Mouse (Mus musculus) lung, embryonic 14.5 days (tissue): Measurements from ENCODE around the gene Dip2a. TPM values are rescaled to one million over a fixed set of nuclear protein-coding genes. Genes with fewer than 3 reads are reported as not detected.

Experiments used
- ATAC-seq: fragments of 200-750 bp; cut with Nextera tagmentation; 2 replicates; pipeline ENCODE4 v1.8.0; 2017; ENCODE audit warnings: mild to moderate bottlenecking, moderate TSS enrichment, moderate library complexity; ENCODE audit not compliant: insufficient read depth
- DNase-seq: peaks from one replicate; pipeline ENCODE4 v3.0.0-alpha.2; 2015
- H3K27ac ChIP-seq: fragments of 300-500 bp; sonication (generic); 2 replicates; pipeline ENCODE4 v1.5.1; 2014; ENCODE audit warnings: low read depth, mild to moderate bottlenecking, moderate library complexity
- H3K27me3 ChIP-seq: fragments of 300-500 bp; sonication (generic); 2 replicates; pipeline ENCODE4 v1.6.1; 2014; ENCODE audit warnings: low read length, control low read depth; ENCODE audit not compliant: insufficient read depth
- H3K36me3 ChIP-seq: fragments of 300-500 bp; sonication (generic); 2 replicates; pipeline ENCODE4 v1.6.1; 2014; ENCODE audit warnings: control low read depth; ENCODE audit not compliant: insufficient read depth
- H3K4me1 ChIP-seq: fragments of 300-500 bp; sonication (generic); 2 replicates; pipeline ENCODE4 v1.6.1; 2014; ENCODE audit warnings: antibody characterized with exemption, control low read depth; ENCODE audit not compliant: insufficient read depth
- H3K4me2 ChIP-seq: fragments of 300-500 bp; sonication (generic); 2 replicates; pipeline ENCODE4 v1.6.1; 2014; ENCODE audit warnings: mild to moderate bottlenecking
- H3K4me3 ChIP-seq: fragments of 300-500 bp; sonication (generic); 2 replicates; pipeline ENCODE4 v1.5.1; 2014; ENCODE audit warnings: low read depth, low read length
- H3K9ac ChIP-seq: fragments of 300-500 bp; sonication (generic); 2 replicates; pipeline ENCODE4 v1.6.1; 2014
- H3K9me3 ChIP-seq: fragments of 300-500 bp; sonication (generic); 2 replicates; pipeline ENCODE4 v1.6.1; 2016; ENCODE audit warnings: low read depth, low read length, control low read depth
- CTCF ChIP-seq: IDR thresholded peaks from 2 replicates; pipeline ENCODE4 v1.5.1; 2016; ENCODE audit warnings: antibody characterized with exemption, low read depth
- WGBS: fragments of 180-500 bp; shearing (Covaris S2); extraction: QIAGEN DNeasy Blood & Tissue Kit; methylation state at CpG from one replicate; pipeline ENCODE4 v1.1.7; 2014; 5-methylcytosine and 5-hydroxymethylcytosine counted together
- polyA plus RNA-seq: library from polyadenylated mRNA; unstranded; fragments of >200 nt; fragmentation: Nextera tagmentation; extraction: Ambion mirVana; gene quantifications from 2 replicates; pipeline ENCODE4 v1.2.1, GENCODE M21; 2014

Gene Dip2a
- polyA plus RNA-seq, 1 experiment from 2014 or later: 6.5 TPM

DNA sequence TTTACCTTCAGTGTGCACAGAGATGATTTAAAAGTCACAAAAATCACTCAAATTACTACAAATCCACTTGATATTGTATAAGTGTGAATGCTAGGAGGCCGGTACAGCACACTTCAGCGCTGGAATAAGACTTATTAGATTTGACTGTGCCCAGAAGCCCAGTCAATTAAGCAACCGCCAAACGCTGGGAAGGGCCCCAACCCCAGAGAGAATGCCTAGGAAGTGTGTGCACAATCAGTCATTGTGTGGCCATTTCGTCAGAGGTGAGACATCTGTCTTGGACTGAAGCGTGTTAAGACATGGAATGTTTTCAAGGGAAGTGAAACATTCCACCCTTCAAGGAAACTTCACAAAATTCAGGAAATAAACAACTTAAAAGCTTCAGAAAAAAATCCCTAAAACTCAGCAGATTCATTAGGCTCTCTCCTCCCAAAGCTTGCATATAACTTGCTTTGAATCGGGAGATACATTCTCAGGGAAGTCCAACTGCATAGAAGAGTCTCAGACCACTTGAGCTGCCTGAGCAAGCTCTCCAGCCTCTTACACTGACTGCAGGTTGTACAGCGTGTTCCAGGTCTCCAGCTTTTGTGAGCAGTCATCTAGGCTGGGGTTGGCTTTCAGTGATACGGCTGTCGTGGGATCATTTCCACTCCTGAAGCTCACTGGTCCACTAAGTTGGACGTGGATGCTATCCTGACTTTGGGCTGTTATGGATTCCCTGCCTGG, 56.7 kb downstream of the Dip2a start:
- WGBS: 57% methylated on average over 11 of the region's 11 CpGs
- Histone ChIP-seq H3K9ac (no peak overlapping the region), H3K4me2 (no peak overlapping the region), H3K4me1 (no peaks in the 10 kb centered on the region), H3K27me3 (no peaks in the 10 kb centered on the region), H3K27ac (peak overlapping the region; percentile 18; the same call in 1 of the 2 replicates), H3K9me3 (no peaks in the 10 kb centered on the region), H3K36me3 (peaks cover 75% of the 10 kb centered on the region), H3K4me3 (no peak overlapping the region)
- DNase-seq (peak; percentile 13), ATAC-seq (no peak)
- TF ChIP-seq CTCF: no peak

DNA sequence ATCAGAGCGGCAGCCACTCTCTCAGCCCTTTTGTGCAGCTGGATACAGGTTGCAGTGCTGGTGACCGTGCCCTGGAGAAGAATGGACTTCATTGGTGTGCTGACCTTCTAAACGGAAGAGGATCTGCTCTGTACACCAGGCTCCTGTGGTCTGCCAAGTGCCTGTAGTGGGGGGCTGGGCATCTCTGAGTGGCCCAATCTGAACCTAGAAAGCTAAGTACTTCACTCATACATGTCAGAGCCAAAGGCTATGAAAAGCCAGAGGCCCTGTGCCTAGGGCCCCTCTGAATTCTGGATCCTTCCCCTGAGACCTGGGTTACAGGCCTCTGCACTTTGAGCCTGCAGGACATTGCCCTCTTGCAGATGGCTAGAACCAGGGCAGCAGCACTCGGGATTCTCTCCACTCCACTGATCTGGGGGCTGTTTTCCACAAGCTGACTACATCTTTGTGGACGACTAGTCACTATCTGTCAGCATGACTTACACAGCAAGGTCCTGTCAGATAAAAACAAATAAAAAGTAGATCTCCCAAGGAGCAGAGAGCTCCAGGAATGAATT, 66.5 kb downstream of the Dip2a start:
- WGBS: 58% methylated on average over 5 of the region's 5 CpGs

DNA sequence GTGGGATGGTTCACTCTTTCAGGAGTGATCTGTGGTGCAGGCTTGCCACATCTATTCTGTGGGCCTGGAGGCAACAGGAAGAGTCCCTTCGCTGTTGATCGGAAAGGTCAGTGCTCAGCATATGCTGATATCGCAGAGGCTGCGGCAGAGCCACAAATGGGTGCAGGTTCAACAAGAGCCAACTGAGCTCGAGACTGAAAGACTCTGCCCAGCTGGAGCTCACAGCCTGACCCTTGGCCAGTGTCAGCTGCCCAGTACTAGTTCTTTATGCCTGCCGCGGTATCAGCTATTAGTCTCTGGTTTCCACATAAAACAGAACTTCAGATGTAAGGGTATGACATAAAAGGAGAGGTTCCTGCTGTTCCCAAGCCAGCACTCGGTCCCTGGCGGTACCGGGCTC, 69.8 kb downstream of the Dip2a start:
- H3K4me1 ChIP-seq: no peaks in the 10 kb centered on the region
- H3K4me3 ChIP-seq: no peak overlapping the region
- no peak for TF ChIP-seq CTCF
- no peak overlapping the region for H3K4me2 ChIP-seq
- H3K27ac ChIP-seq: no peak overlapping the region
- no peaks in the 10 kb centered on the region for H3K9me3 ChIP-seq
- no peak for ATAC-seq
- H3K36me3 ChIP-seq: peaks cover 61% of the 10 kb centered on the region
- DNase-seq: no peak
- WGBS: 74% methylated on average over 10 of the region's 10 CpGs
- H3K9ac ChIP-seq: no peak overlapping the region
- H3K27me3 ChIP-seq: no peaks in the 10 kb centered on the region

More for the DNA sequence above, 66.5 kb downstream of the Dip2a start:
- ATAC-seq (no peak), DNase-seq (no peak)
- no peak overlapping the region for H3K4me3 ChIP-seq
- no peak overlapping the region for H3K4me2 ChIP-seq
- TF ChIP-seq CTCF: no peak
- H3K27me3 ChIP-seq: no peaks in the 10 kb centered on the region
- H3K36me3 ChIP-seq: peaks cover 61% of the 10 kb centered on the region
- no peak overlapping the region for H3K27ac ChIP-seq
- no peak overlapping the region for H3K9ac ChIP-seq
- no peaks in the 10 kb centered on the region for H3K9me3 ChIP-seq
- H3K4me1 ChIP-seq: no peaks in the 10 kb centered on the region

GRCm38 (mm10) chr10:76271238-76271637, 73.9 kb downstream of the Dip2a start:
- DNase-seq (peak; percentile 44), ATAC-seq (no peak)
- H3K4me3 ChIP-seq: no peak overlapping the region
- H3K9me3 ChIP-seq: no peaks in the 10 kb centered on the region
- H3K27ac ChIP-seq: no peak overlapping the region
- peak; percentile 77 for TF ChIP-seq CTCF
- H3K9ac ChIP-seq: no peak overlapping the region
- peaks cover 72% of the 10 kb centered on the region for H3K36me3 ChIP-seq
- H3K4me1 ChIP-seq: no peaks in the 10 kb centered on the region
- 39% methylated on average over 8 of the region's 8 CpGs for WGBS
- no peaks in the 10 kb centered on the region for H3K27me3 ChIP-seq
- H3K4me2 ChIP-seq: no peak overlapping the region

DNA sequence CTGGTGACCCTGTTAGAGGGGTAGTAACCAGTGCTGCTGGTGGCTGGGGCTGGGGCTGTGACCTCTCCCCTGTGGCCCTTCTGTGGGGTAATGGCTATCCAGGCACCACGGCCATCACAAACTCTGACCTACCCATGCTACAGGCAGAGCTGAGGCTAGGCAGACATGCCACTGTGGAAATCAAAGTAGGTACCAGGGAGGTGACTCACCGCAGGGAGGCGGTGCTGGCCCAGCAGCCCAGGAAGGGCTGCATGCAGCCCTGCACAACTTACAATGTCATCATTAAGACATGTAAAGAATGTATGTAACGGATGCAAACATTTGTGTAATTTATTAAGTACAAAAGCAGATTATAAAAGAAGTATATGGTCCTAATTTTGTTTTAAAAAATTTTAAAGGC, 82.7 kb downstream of the Dip2a start:
- Histone ChIP-seq H3K9ac (no peak overlapping the region), H3K4me1 (no peaks in the 10 kb centered on the region; the same call in 1 of the 2 replicates), H3K27me3 (no peaks in the 10 kb centered on the region), H3K4me3 (no peak overlapping the region), H3K36me3 (peaks cover 22% of the 10 kb centered on the region), H3K27ac (no peak overlapping the region), H3K4me2 (no peak overlapping the region), H3K9me3 (no peaks in the 10 kb centered on the region)
- 66% methylated on average over 4 of the region's 4 CpGs for WGBS
- ATAC-seq (no peak), DNase-seq (no peak)
- no peak for TF ChIP-seq CTCF

- peaks cover 16% of the 10 kb centered on the region for H3K36me3 ChIP-seq
- H3K27ac ChIP-seq: no peak overlapping the region
- H3K4me2 ChIP-seq: no peak overlapping the region
- no peak for TF ChIP-seq CTCF
- no peaks in the 10 kb centered on the region; the same call in 1 of the 2 replicates for H3K4me1 ChIP-seq
- H3K9ac ChIP-seq: no peak overlapping the region
- ATAC-seq: peak; percentile 44; the same call in 1 of the 2 replicates
- no peaks in the 10 kb centered on the region for H3K9me3 ChIP-seq
- DNase-seq: no peak
- WGBS: 43% methylated on average over 3 of the region's 3 CpGs
- no peaks in the 10 kb centered on the region for H3K27me3 ChIP-seq
- no peak overlapping the region for H3K4me3 ChIP-seq
Observed at GRCm38 (mm10) chr10:76261447-76261846, 83.6 kb downstream of the Dip2a start.

DNA sequence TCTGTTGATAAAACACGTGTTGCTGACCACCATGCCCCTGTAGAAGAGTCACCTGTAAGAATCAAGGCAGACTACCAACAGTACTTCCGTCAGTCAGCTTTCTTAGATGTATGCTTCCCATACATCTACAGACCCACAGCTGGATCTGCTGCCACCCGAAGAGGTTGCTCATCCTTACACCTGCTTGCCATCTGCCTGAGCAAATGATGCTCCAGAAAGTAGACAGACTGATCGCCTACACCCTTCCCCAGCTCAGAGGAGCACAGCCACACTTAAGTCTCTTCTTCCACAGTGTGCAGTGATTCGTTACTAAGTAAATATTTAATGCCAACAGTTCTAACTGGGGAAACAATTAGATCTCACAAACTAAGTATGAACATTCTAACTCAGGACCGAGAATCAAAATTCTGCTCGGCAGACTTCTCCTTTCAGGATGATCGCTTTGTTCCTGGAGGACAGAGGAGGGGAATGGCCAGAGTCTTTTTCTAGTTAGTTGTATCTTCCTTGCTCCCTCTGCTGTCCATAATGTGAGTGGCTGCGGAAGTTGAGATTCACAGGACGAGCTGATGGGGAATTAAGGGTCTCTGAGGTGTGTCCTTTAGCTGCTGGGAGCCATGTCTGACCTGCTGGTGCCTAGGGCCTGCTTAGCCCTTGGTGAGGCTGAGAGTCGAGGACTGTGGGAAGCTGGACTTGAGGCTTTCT, 84.6 kb downstream of the Dip2a start:
- Histone ChIP-seq H3K36me3 (peaks cover 9% of the 10 kb centered on the region; the same call in 1 of the 2 replicates), H3K9me3 (no peaks in the 10 kb centered on the region), H3K27ac (no peak overlapping the region), H3K4me1 (no peaks in the 10 kb centered on the region; the same call in 1 of the 2 replicates), H3K4me3 (no peak overlapping the region), H3K4me2 (no peak overlapping the region), H3K27me3 (no peaks in the 10 kb centered on the region), H3K9ac (no peak overlapping the region)
- ATAC-seq (no peak), DNase-seq (peak; percentile 71)
- TF ChIP-seq CTCF: peak; percentile 41
- WGBS: 36% methylated on average over 11 of the region's 11 CpGs
